Mouse (Mus musculus) ES-E14 (cell line): ENCODE measurements around the gene Zbtb1. TPM values are rescaled to one million over a fixed set of nuclear protein-coding genes. Genes with fewer than 3 reads are reported as not detected.

Experiments used
- DNase-seq: peaks from one replicate; pipeline ENCODE4 v3.0.0-alpha.2; 2013; ENCODE audit warnings: low read depth, low spot score
- H3K27ac ChIP-seq: 2 replicates; pipeline ENCODE4 v1.5.1; 2012; ENCODE audit warnings: low read depth, mild to moderate bottlenecking, low read length, moderate library complexity, mixed read lengths; ENCODE audit not compliant: poor library complexity, insufficient read depth, severe bottlenecking
- H3K36me3 ChIP-seq: 2 replicates; pipeline ENCODE4 v1.6.1; 2012; ENCODE audit warnings: mild to moderate bottlenecking, low read length, moderate library complexity, mixed read lengths; ENCODE audit not compliant: control insufficient read depth, poor library complexity, insufficient read depth, severe bottlenecking
- H3K4me1 ChIP-seq, 2 experiments: fragments of 150-350 bp in 1 of 2; sonication (generic) in 1 of 2; 2 replicates each; pipeline ENCODE4 v1.6.1; 2012; ENCODE audit warnings: low read length in 2 of 2, mild to moderate bottlenecking in 1 of 2, mixed read lengths in 1 of 2; ENCODE audit not compliant: control insufficient read depth in 2 of 2, insufficient read depth in 2 of 2, poor library complexity in 1 of 2
- H3K4me3 ChIP-seq, 2 experiments: fragments of 150-350 bp in 1 of 2; sonication (generic) in 1 of 2; 2 replicates each; pipeline ENCODE4 v1.5.1; 2012; ENCODE audit warnings: low read length in 2 of 2, low read depth in 1 of 2, mild to moderate bottlenecking in 1 of 2, mixed read lengths in 1 of 2; ENCODE audit not compliant: insufficient read depth in 1 of 2, poor library complexity in 1 of 2, severe bottlenecking in 1 of 2
- H3K9ac ChIP-seq: 2 replicates; pipeline ENCODE4 v1.6.1; 2012; ENCODE audit warnings: low read depth, mild to moderate bottlenecking, low read length, mixed read lengths; ENCODE audit not compliant: poor library complexity, insufficient read depth, severe bottlenecking
- H3K9me3 ChIP-seq: fragments of 150-350 bp; sonication (generic); 2 replicates; pipeline ENCODE4 v1.6.1; 2012; ENCODE audit warnings: low read depth, mild to moderate bottlenecking, low read length; ENCODE audit not compliant: control insufficient read depth, insufficient read depth
- CHD2 ChIP-seq: IDR thresholded peaks from 2 replicates; pipeline ENCODE4 v1.6.1; 2014; ENCODE audit warnings: mild to moderate bottlenecking, low read depth, low read length, inconsistent platforms
- HCFC1 ChIP-seq: IDR thresholded peaks from 2 replicates; pipeline ENCODE4 v1.6.1; 2012; ENCODE audit warnings: low read length, inconsistent platforms, borderline replicate concordance; ENCODE audit not compliant: insufficient read depth
- MAFK ChIP-seq: IDR thresholded peaks from 2 replicates; pipeline ENCODE4 v1.6.1; 2014; ENCODE audit warnings: mild to moderate bottlenecking, low read depth, low read length, inconsistent platforms; ENCODE audit not compliant: insufficient read depth
- ZC3H11A ChIP-seq: IDR thresholded peaks from 2 replicates; pipeline ENCODE4 v1.6.1; 2012; ENCODE audit warnings: low read depth, mild to moderate bottlenecking, inconsistent platforms, low read length, borderline replicate concordance
- ZNF384 ChIP-seq: IDR thresholded peaks from 2 replicates; pipeline ENCODE4 v1.6.1; 2012; ENCODE audit warnings: low read depth, low read length, inconsistent platforms
- in situ Hi-C, 2 experiments: fragments of 600-800 bp; cut with MboI; formaldehyde crosslinking; loops; one replicate each; pipeline ENCODE4 v1.15.1; 2025; ENCODE audit warnings: low sequenced_read_pairs in 2 of 2, inconsistent platforms in 1 of 2; ENCODE audit not compliant: unreplicated experiment in 2 of 2
- total RNA-seq: library from RNA; depleted of rRNA; stranded (reverse); fragments of 300-350 nt; gene quantifications from 2 replicates; pipeline ENCODE4 v1.2.3, GENCODE M21; 2012

The Zbtb1 gene
- total RNA-seq, 1 experiment, result 4.5 TPM

- TF ChIP-seq CHD2 (no peak), ZNF384 (no peak), ZC3H11A (no peak), HCFC1 (no peak), MAFK (no peak)
- Histone ChIP-seq H3K9ac (no peak overlapping the region), H3K4me1 (no peaks in the 10 kb centered on the region), H3K27ac (no peak overlapping the region), H3K9me3 (no peaks in the 10 kb centered on the region), H3K36me3 (no peaks in the 10 kb centered on the region), H3K4me3 (no peak overlapping the region)
- no peak for DNase-seq
- in situ Hi-C loops, result no loop called here
Observed at GRCm38 (mm10) chr12:76397281-76397680, 27.2 kb downstream of the Zbtb1 start.

GRCm38 (mm10) chr12:76401674-76402073, 31.6 kb downstream of the Zbtb1 start:
- DNase-seq, result no peak

GRCm38 (mm10) chr12:76402991-76403885, 33.2 kb downstream of the Zbtb1 start:
- H3K9ac ChIP-seq, result peak overlapping the region; percentile 74
- H3K4me3 ChIP-seq, result peak overlapping the region; percentile 78 to 83
- no peak for TF ChIP-seq MAFK
- TF ChIP-seq ZNF384, result no peak
- TF ChIP-seq ZC3H11A, result no peak
- TF ChIP-seq CHD2, result no peak
- TF ChIP-seq HCFC1, result no peak
- no peaks in the 10 kb centered on the region for H3K36me3 ChIP-seq
- peaks cover 2 to 13% of the 10 kb centered on the region in 2 experiments; a peak in 2 of 4 replicates for H3K4me1 ChIP-seq
- in situ Hi-C loops, result no loop called here
- H3K27ac ChIP-seq, result no peak overlapping the region
- DNase-seq, result peak; percentile 80
- H3K9me3 ChIP-seq, result no peaks in the 10 kb centered on the region

More at GRCm38 (mm10) chr12:76401674-76402073, 31.6 kb downstream of the Zbtb1 start:
- no peak overlapping the region for H3K4me3 ChIP-seq
- H3K9ac ChIP-seq, result no peak overlapping the region
- no peaks in the 10 kb centered on the region for H3K36me3 ChIP-seq
- in situ Hi-C loops, result no loop called here
- H3K4me1 ChIP-seq, result peaks cover 2 to 13% of the 10 kb centered on the region in 2 experiments; a peak in 2 of 4 replicates
- H3K9me3 ChIP-seq, result no peaks in the 10 kb centered on the region
- H3K27ac ChIP-seq, result no peak overlapping the region
- TF ChIP-seq ZC3H11A (no peak), ZNF384 (no peak), CHD2 (no peak), MAFK (no peak), HCFC1 (no peak)

GRCm38 (mm10) chr12:76403886-76404537, 33.9 kb downstream of the Zbtb1 start, which contains the start of gene Hspa2:
Gene Hspa2 (plus strand): TSS chr12:76404176.
- in situ Hi-C loops, result no loop called here
- peak; percentile 99 for DNase-seq
- peak within 1 kb of the TSS; percentile 78 to 83 for H3K4me3 ChIP-seq
- H3K36me3 ChIP-seq, result no peaks in the 10 kb centered on the region
- 0 out of 2 replicates have a peak, but pooled peaks have one; percentile 52 for TF ChIP-seq HCFC1
- no peak for TF ChIP-seq ZC3H11A
- TF ChIP-seq MAFK, result no peak
- no peak for TF ChIP-seq ZNF384
- peak; percentile 85 for TF ChIP-seq CHD2
- no peaks in the 10 kb centered on the region for H3K9me3 ChIP-seq
- H3K9ac ChIP-seq, result peak within 1 kb of the TSS; percentile 74
- peaks cover 2 to 13% of the 10 kb centered on the region in 2 experiments; a peak in 2 of 4 replicates for H3K4me1 ChIP-seq
- no peak within 1 kb of the TSS for H3K27ac ChIP-seq
